Mouse (Mus musculus): ENCODE data around the gene Ralgps1.
"Not testable (repeated sequence)": the region's sequence is repeated elsewhere in the genome, so short reads cannot be mapped to it uniquely, and the experiment has no call there.

Gene Ralgps1

GRCm38 (mm10) chr2:33136366-33136765 lies 234.9 kb downstream of the Ralgps1 start:
- no peak for DNase-seq (ENCODE audit: low spot score in 2 of 2)

- no peak for DNase-seq (ENCODE audit: low spot score in 2 of 2)
Observed at GRCm38 (mm10) chr2:33134766-33135490, 236.4 kb downstream of the Ralgps1 start.

- DNase-seq (ENCODE audit: low spot score in 2 of 2): no peak
Observed at GRCm38 (mm10) chr2:33132306-33132705, 239.0 kb downstream of the Ralgps1 start.

- peak; percentile 62 to 67 for DNase-seq (ENCODE audit: low spot score in 2 of 2)
Observed at GRCm38 (mm10) chr2:33131500-33132092, 239.7 kb downstream of the Ralgps1 start, which contains the start of gene Garnl3. Gene Garnl3, minus strand, starts transcription at chr2:33131654.

- peak; percentile 94 to 96 for DNase-seq (ENCODE audit: low spot score in 2 of 2)
Observed at GRCm38 (mm10) chr2:33130526-33131483, 240.5 kb downstream of the Ralgps1 start.

GRCm38 (mm10) chr2:33130141-33130525 lies 241.2 kb downstream of the Ralgps1 start:
- DNase-seq (ENCODE audit: low spot score in 2 of 2): peak in 1 of 2 experiments; percentile 38

GRCm38 (mm10) chr2:33129696-33130095 lies 241.6 kb downstream of the Ralgps1 start:
- peak; percentile 22 to 36 for DNase-seq (ENCODE audit: low spot score in 2 of 2)

GRCm38 (mm10) chr2:33129005-33129404 lies 242.3 kb downstream of the Ralgps1 start:
- no peak for DNase-seq (ENCODE audit: low spot score in 2 of 2)

GRCm38 (mm10) chr2:33127271-33127670 lies 244.0 kb downstream of the Ralgps1 start:
- no peak for DNase-seq (ENCODE audit: low spot score in 2 of 2)

- no peak for DNase-seq (ENCODE audit: low spot score in 2 of 2)
Observed at GRCm38 (mm10) chr2:33122856-33123255, 248.4 kb downstream of the Ralgps1 start.

- no peak for DNase-seq (ENCODE audit: low spot score in 2 of 2)
Observed at GRCm38 (mm10) chr2:33100536-33100935, 270.8 kb downstream of the Ralgps1 start.

GRCm38 (mm10) chr2:33097326-33097725 lies 274.0 kb downstream of the Ralgps1 start:
- not testable (repeated sequence) for DNase-seq (ENCODE audit: low spot score in 2 of 2)

GRCm38 (mm10) chr2:33095221-33095671 lies 276.0 kb downstream of the Ralgps1 start:
- DNase-seq (ENCODE audit: low spot score in 2 of 2): peak in 1 of 2 experiments; percentile 54

- DNase-seq (ENCODE audit: low spot score in 2 of 2): peak in 1 of 2 experiments; percentile 37
Observed at GRCm38 (mm10) chr2:33090620-33091520, 280.4 kb downstream of the Ralgps1 start.

- not testable (repeated sequence) for DNase-seq (ENCODE audit: low spot score in 2 of 2)
Observed at GRCm38 (mm10) chr2:33090033-33090400, 281.3 kb downstream of the Ralgps1 start.

GRCm38 (mm10) chr2:33089356-33090032 lies 281.8 kb downstream of the Ralgps1 start:
- no peak for DNase-seq (ENCODE audit: low spot score in 2 of 2)

GRCm38 (mm10) chr2:33086671-33087363 lies 284.5 kb downstream of the Ralgps1 start:
- no peak for DNase-seq (ENCODE audit: low spot score in 2 of 2)

- DNase-seq (ENCODE audit: low spot score in 2 of 2): peak in 1 of 2 experiments; percentile 33
Observed at GRCm38 (mm10) chr2:33086016-33086596, 285.2 kb downstream of the Ralgps1 start.

GRCm38 (mm10) chr2:33084221-33084620 lies 287.1 kb downstream of the Ralgps1 start:
- no peak for DNase-seq (ENCODE audit: low spot score in 2 of 2)

Measured in right cerebral cortex, adult 2 months (tissue).